Mouse (Mus musculus): ENCODE measurements around the gene Olfr70. TPM values are rescaled to one million over a fixed set of nuclear protein-coding genes. Genes with fewer than 3 reads are reported as not detected.

Gene Olfr70
- total and polyA plus RNA-seq, 3 experiments = not detected

DNA sequence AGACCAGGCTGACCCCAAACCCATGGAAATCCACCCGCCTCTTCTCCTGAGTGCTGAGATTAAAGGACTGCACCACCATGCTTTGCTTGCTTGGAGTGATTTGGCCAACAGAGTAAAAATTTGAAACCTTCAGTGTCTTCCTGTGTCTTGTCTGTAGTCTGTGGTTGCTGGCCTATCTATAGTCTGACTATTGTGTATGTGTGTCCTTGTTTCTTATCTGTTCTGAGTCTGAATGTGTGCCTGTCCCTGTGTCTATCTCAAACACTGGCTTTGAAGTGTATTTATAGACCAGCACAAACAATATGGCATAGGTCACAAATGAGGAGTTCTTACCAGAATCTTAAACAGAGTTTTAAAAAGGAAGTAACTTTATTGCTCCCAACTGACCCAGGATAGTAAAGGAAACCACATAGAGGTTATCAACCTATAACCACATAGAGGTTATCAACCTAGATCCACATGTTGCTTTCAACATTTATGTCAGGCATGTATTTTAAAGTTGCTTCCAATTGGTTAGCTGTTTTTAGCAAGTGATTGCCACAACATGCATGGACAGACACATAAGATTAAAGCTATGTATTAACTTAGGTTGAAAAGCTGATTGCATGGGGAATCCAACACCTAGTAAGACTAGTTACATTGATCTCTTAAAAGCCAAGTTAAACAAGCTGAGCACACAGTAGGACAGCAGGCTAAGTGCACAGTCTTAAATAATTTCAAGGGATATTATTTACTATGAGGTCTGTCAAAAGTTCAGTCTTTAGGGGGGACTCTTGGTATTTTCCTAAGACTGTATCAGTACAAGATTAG lies 6.0 kb downstream of the Olfr70 start:
- Histone ChIP-seq H3K36me3 (replicated peaks in 1 of 2; ENCODE audit: control insufficient read depth in 1 of 2, insufficient read depth in 1 of 2, low read length in 1 of 2) (no peaks in the 10 kb centered on the region), H3K4me3 (replicated peaks in 1 of 3; ENCODE audit: low read depth in 2 of 3, low read length in 2 of 3, poor library complexity in 1 of 3) (no peak overlapping the region), H3K27me3 (replicated peaks) (peaks cover 90% of the 10 kb centered on the region), H3K9ac (ENCODE audit: insufficient read depth, low read depth) (no peak overlapping the region), H3K27ac (ENCODE audit: insufficient read depth, low read depth) (no peak overlapping the region), H3K4me2 (ENCODE audit: insufficient read depth, low read depth, poor library complexity, severe bottlenecking) (no peak overlapping the region), H3K4me1 (ENCODE audit: control insufficient read depth in 1 of 2, insufficient read depth in 2 of 2) (no peaks in the 10 kb centered on the region), H3K9me3 (replicated peaks; ENCODE audit: low read length) (no peaks in the 10 kb centered on the region), H3K79me2 (replicated peaks; ENCODE audit: control insufficient read depth, extremely low read depth, insufficient read depth, poor library complexity, severe bottlenecking) (no peaks in the 10 kb centered on the region)
- dilution Hi-C loops (cut with MboI; ENCODE audit: extremely low pct_ligation_motif_present, extremely low pct_unique_long_range_greater_than_20kb, low sequenced_read_pairs) = no loop called here
- TF ChIP-seq RCOR1 (conservative IDR thresholded peaks at IDR 0.05; ENCODE audit: low read depth, low read length) (no peak), MEF2A (IDR thresholded peaks at IDR 0.05; ENCODE audit: borderline replicate concordance, low read depth, low read length) (no peak), USF1 (IDR thresholded peaks at IDR 0.05; ENCODE audit: low read depth, low read length) (no peak), NELFE (IDR thresholded peaks at IDR 0.05; ENCODE audit: low read depth, low read length) (no peak), ZNF384 (IDR thresholded peaks at IDR 0.05; ENCODE audit: low read depth, low read length) (no peak), ETS1 (conservative IDR thresholded peaks at IDR 0.05; ENCODE audit: low read depth, low read length) (no peak), NRF1 (IDR thresholded peaks at IDR 0.05; ENCODE audit: low read depth, low read length) (no peak)
- in situ Hi-C loops (cut with MboI; ENCODE audit: low pct_ligation_motif_present, low pct_unique_long_range_greater_than_20kb, low sequenced_read_pairs) = no loop called here
- no peak for DNase-seq (ENCODE audit: extremely low read depth)

DNA sequence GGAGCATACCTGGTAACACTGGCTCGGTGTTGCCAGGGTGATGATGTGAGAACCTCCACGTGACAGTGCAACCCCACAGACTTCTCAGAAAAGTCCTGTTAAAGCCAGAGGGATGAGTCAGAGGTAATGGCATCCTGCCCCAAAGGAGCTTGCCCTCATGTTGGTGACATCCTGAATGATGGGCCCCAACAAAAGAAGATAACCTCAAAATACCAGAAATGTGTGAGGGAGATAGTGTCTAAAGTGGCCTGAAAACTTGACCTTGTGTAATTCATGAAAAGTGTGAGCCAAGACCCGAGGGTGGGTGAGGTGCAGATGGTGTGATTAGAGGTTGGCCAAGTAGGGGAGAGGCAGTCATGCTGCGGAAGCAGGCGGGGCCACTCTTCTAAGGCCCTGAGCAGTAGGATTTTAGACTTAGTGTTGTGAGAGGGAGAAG lies 6.8 kb downstream of the Olfr70 start:
- Histone ChIP-seq H3K36me3 (replicated peaks in 1 of 2; ENCODE audit: control insufficient read depth in 1 of 2, insufficient read depth in 1 of 2, low read length in 1 of 2) (no peaks in the 10 kb centered on the region), H3K79me2 (replicated peaks; ENCODE audit: control insufficient read depth, extremely low read depth, insufficient read depth, poor library complexity, severe bottlenecking) (no peaks in the 10 kb centered on the region), H3K27ac (ENCODE audit: insufficient read depth, low read depth) (no peak overlapping the region), H3K4me2 (ENCODE audit: insufficient read depth, low read depth, poor library complexity, severe bottlenecking) (no peak overlapping the region), H3K9ac (ENCODE audit: insufficient read depth, low read depth) (no peak overlapping the region), H3K4me3 (replicated peaks in 1 of 3; ENCODE audit: low read depth in 2 of 3, low read length in 2 of 3, poor library complexity in 1 of 3) (no peak overlapping the region), H3K9me3 (replicated peaks; ENCODE audit: low read length) (no peaks in the 10 kb centered on the region), H3K4me1 (ENCODE audit: control insufficient read depth in 1 of 2, insufficient read depth in 2 of 2) (no peaks in the 10 kb centered on the region), H3K27me3 (replicated peaks) (peaks cover 90% of the 10 kb centered on the region)
- in situ Hi-C loops (cut with MboI; ENCODE audit: low pct_ligation_motif_present, low pct_unique_long_range_greater_than_20kb, low sequenced_read_pairs) (no loop called here), dilution Hi-C loops (cut with MboI; ENCODE audit: extremely low pct_ligation_motif_present, extremely low pct_unique_long_range_greater_than_20kb, low sequenced_read_pairs) (no loop called here)
- DNase-seq (ENCODE audit: extremely low read depth) = no peak
- TF ChIP-seq UBTF (IDR thresholded peaks at IDR 0.05; ENCODE audit: low read depth, low read length) (no peak), USF1 (IDR thresholded peaks at IDR 0.05; ENCODE audit: low read depth, low read length) (no peak), ETS1 (conservative IDR thresholded peaks at IDR 0.05; ENCODE audit: low read depth, low read length) (no peak), HCFC1 (IDR thresholded peaks at IDR 0.05; ENCODE audit: low read depth, low read length) (no peak), MEF2A (IDR thresholded peaks at IDR 0.05; ENCODE audit: borderline replicate concordance, low read depth, low read length) (no peak), USF2 (conservative IDR thresholded peaks at IDR 0.05; ENCODE audit: low read depth, low read length) (no peak), NELFE (IDR thresholded peaks at IDR 0.05; ENCODE audit: low read depth, low read length) (no peak), MYC (IDR thresholded peaks at IDR 0.05; ENCODE audit: low read depth, low read length) (no peak), PAX5 (IDR thresholded peaks at IDR 0.05; ENCODE audit: low read length) (no peak), MAX (IDR thresholded peaks at IDR 0.05; ENCODE audit: low read length) (no peak), JUND (conservative IDR thresholded peaks at IDR 0.05; ENCODE audit: low read depth, low read length) (no peak), TCF12 (IDR thresholded peaks at IDR 0.05; ENCODE audit: low read depth, low read length) (no peak), EP300 (IDR thresholded peaks at IDR 0.05; ENCODE audit: low read length) (no peak), POLR2AphosphoS2 (IDR thresholded peaks at IDR 0.05; ENCODE audit: low read depth, low read length) (no peak)

Data from CH12.LX (cell line).